Mouse (Mus musculus): ENCODE results near the gene Cherp.

Cherp gene

GRCm38 (mm10) chr8:72469984-72470383, 5.0 kb downstream of the Cherp start:
- no peak for DNase-seq

- peak; percentile 69 for DNase-seq
Observed at GRCm38 (mm10) chr8:72469243-72469642, 5.8 kb downstream of the Cherp start.

- no peak for DNase-seq
Observed at GRCm38 (mm10) chr8:72464211-72464610, 10.8 kb downstream of the Cherp start.

- no peak for DNase-seq
Observed at GRCm38 (mm10) chr8:72459881-72460533, 15.0 kb downstream of the Cherp start.

- DNase-seq: no peak
Observed at GRCm38 (mm10) chr8:72458457-72458856, 16.6 kb downstream of the Cherp start.

- DNase-seq: no peak
Observed at GRCm38 (mm10) chr8:72457806-72458205, 17.2 kb downstream of the Cherp start.

- DNase-seq: no peak
Observed at GRCm38 (mm10) chr8:72455317-72455716, 19.7 kb downstream of the Cherp start.

GRCm38 (mm10) chr8:72453904-72454303, 21.1 kb downstream of the Cherp start:
- no peak for DNase-seq

- no peak for DNase-seq
Observed at GRCm38 (mm10) chr8:72451516-72451915, 23.5 kb downstream of the Cherp start.

GRCm38 (mm10) chr8:72445071-72445470, 30.0 kb downstream of the Cherp start:
- DNase-seq: no peak

GRCm38 (mm10) chr8:72443994-72444350, 31.1 kb downstream of the Cherp start:
- no peak for DNase-seq

GRCm38 (mm10) chr8:72443338-72443993, 31.6 kb downstream of the Cherp start, which contains the start of the genes Calr3 and 1700030K09Rik:
Gene Calr3 (minus strand): TSS chr8:72443870.
Gene 1700030K09Rik (plus strand): TSS chr8:72443880.
- peak; percentile 99 for DNase-seq

GRCm38 (mm10) chr8:72438248-72439015, 36.6 kb downstream of the Cherp start:
- DNase-seq: no peak

- DNase-seq: peak; percentile 54
Observed at GRCm38 (mm10) chr8:72434952-72435351, 40.1 kb downstream of the Cherp start.

GRCm38 (mm10) chr8:72429676-72430075, 45.4 kb downstream of the Cherp start:
- peak; percentile 34 for DNase-seq

- DNase-seq: peak; percentile 34
Observed at GRCm38 (mm10) chr8:72422926-72423325, 52.1 kb downstream of the Cherp start.

- DNase-seq: peak; percentile 100
Observed at GRCm38 (mm10) chr8:72421362-72422335, 53.4 kb downstream of the Cherp start, which contains the start of gene Eps15l1. Gene Eps15l1 (minus strand): TSS chr8:72421460.

- DNase-seq: peak; percentile 32
Observed at GRCm38 (mm10) chr8:72420571-72421361, 54.3 kb downstream of the Cherp start.

GRCm38 (mm10) chr8:72418073-72418472, 57.0 kb downstream of the Cherp start:
- DNase-seq: no peak

- no peak for DNase-seq
Observed at GRCm38 (mm10) chr8:72415252-72415651, 59.8 kb downstream of the Cherp start.

- DNase-seq: no peak
Observed at GRCm38 (mm10) chr8:72413839-72414238, 61.2 kb downstream of the Cherp start.
